Mouse (Mus musculus): ENCODE data around the gene Epb41l2.

Gene Epb41l2

GRCm38 (mm10) chr10:25520428-25520827, 160.8 kb downstream of the Epb41l2 start:
- DNase-seq, result peak in 1 of 2 experiments; percentile 9

GRCm38 (mm10) chr10:25523727-25524126, 164.1 kb downstream of the Epb41l2 start:
- DNase-seq, result no peak

GRCm38 (mm10) chr10:25526156-25526555, 166.6 kb downstream of the Epb41l2 start:
- no peak for DNase-seq

- DNase-seq, result no peak
Measured at GRCm38 (mm10) chr10:25526622-25527021, 167.0 kb downstream of the Epb41l2 start.

GRCm38 (mm10) chr10:25527126-25527525, 167.5 kb downstream of the Epb41l2 start:
- no peak for DNase-seq

GRCm38 (mm10) chr10:25531335-25531734, 171.7 kb downstream of the Epb41l2 start:
- no peak for DNase-seq

- DNase-seq, result no peak
Measured at GRCm38 (mm10) chr10:25533105-25533504, 173.5 kb downstream of the Epb41l2 start.

- no peak for DNase-seq
Measured at GRCm38 (mm10) chr10:25533513-25534246, 174.1 kb downstream of the Epb41l2 start.

GRCm38 (mm10) chr10:25534467-25534866, 174.9 kb downstream of the Epb41l2 start:
- no peak for DNase-seq

GRCm38 (mm10) chr10:25535891-25536331, 176.3 kb downstream of the Epb41l2 start, which contains the start of gene Smlr1:
Gene Smlr1, minus strand, starts transcription at chr10:25536267.
- DNase-seq, result peak; percentile 73 to 77

- no peak for DNase-seq
Measured at GRCm38 (mm10) chr10:25536621-25537020, 177.0 kb downstream of the Epb41l2 start.

- DNase-seq, result no peak
Measured at GRCm38 (mm10) chr10:25538738-25539137, 179.1 kb downstream of the Epb41l2 start.

- no peak for DNase-seq
Measured at GRCm38 (mm10) chr10:25539146-25539770, 179.7 kb downstream of the Epb41l2 start.

GRCm38 (mm10) chr10:25539771-25540168, 180.2 kb downstream of the Epb41l2 start:
- DNase-seq, result no peak

GRCm38 (mm10) chr10:25541097-25541496, 181.5 kb downstream of the Epb41l2 start:
- no peak for DNase-seq

GRCm38 (mm10) chr10:25552936-25553335, 193.3 kb downstream of the Epb41l2 start:
- DNase-seq, result no peak

- no peak for DNase-seq
Measured at GRCm38 (mm10) chr10:25571319-25572240, 212.0 kb downstream of the Epb41l2 start.

Measured in kidney, adult 8-10 months (tissue).